Comparison of ENCODE assay signal across 20 mouse cellular contexts in the genomic region with DNA sequence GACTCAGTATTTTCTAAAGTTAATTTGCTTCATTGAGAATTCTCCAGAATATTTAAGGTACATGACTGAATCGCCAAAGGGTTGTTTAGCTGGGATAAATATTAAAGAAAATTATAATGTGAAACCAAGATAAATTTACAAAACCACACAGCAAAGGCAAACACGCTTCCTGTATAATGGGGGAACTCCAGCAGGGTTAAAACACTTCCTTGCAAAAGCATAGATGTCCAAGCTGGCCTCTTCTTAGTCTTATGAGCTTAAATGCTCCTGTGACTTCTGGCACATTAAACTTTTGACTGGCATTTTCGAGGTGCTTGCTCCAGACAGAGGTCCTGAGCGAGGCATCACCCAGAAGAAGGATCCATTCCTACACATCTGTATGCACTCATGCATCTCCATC.
DNase-seq lines count a peak whose midpoint lies in the region; ATAC-seq and TF ChIP-seq lines count a peak whose summit lies in the region.
"Had no signal": no experiment of that assay in that cellular context is flagged by ENCODE, and none has a peak within 500 bp of the region (broad histone marks: within the 10 kb centered on the region; RNA-seq: fewer than 3 reads in every experiment).

No protein-coding gene starts in this region.

- WGBS in forebrain, embryonic 12.5 days, result 73% methylated on average over 4 of the region's 4 CpGs
- WGBS in forebrain, postnatal 0 days, result 71% methylated on average over 4 of the region's 4 CpGs
- whole genome bisulfite sequencing in forebrain, embryonic 14.5 days, result 75% methylated on average over 4 of the region's 4 CpGs

- no peaks in the 10 kb centered on the region for H3K9me3 ChIP-seq in forebrain, embryonic 12.5 days
- H3K9me3 ChIP-seq in forebrain, postnatal 0 days (ENCODE audit: low read length), result no peaks in the 10 kb centered on the region
- H3K9me3 ChIP-seq in forebrain, embryonic 14.5 days (replicated peaks; ENCODE audit: control insufficient read depth, low read length), result no peaks in the 10 kb centered on the region
- H3K9me3 ChIP-seq: heart, embryonic 12.5 days had no signal

- no peak for TF ChIP-seq CTCF in forebrain, postnatal 0 days (IDR thresholded peaks at IDR 0.05; ENCODE audit: low read depth)

- peak overlapping the region; percentile 66; the same call in 1 of the 2 replicates for H3K27ac ChIP-seq in forebrain, embryonic 12.5 days
- no peak overlapping the region for H3K27ac ChIP-seq in forebrain, postnatal 0 days (ENCODE audit: low read depth, low read length)
- H3K27ac ChIP-seq in forebrain, embryonic 14.5 days (ENCODE audit: low read depth, low read length), result peak overlapping the region; percentile 65
- H3K27ac ChIP-seq: gastrocnemius, adult 2 months had no signal

- H3K4me3 ChIP-seq in forebrain, embryonic 12.5 days (replicated peaks), result no peak overlapping the region
- H3K4me3 ChIP-seq in forebrain, postnatal 0 days (ENCODE audit: low read depth, low read length), result no peak overlapping the region
- H3K4me3 ChIP-seq in forebrain, embryonic 14.5 days (ENCODE audit: low read depth, low read length), result no peak overlapping the region
- H3K4me3 ChIP-seq: gastrocnemius, adult 2 months; heart, embryonic 12.5 days had no signal

- peaks cover 4% of the 10 kb centered on the region; the same call in 1 of the 2 replicates for H3K36me3 ChIP-seq in forebrain, embryonic 12.5 days (replicated peaks)
- H3K36me3 ChIP-seq in forebrain, postnatal 0 days (ENCODE audit: insufficient read depth), result no peaks in the 10 kb centered on the region; the same call in 1 of the 2 replicates
- H3K36me3 ChIP-seq in forebrain, embryonic 14.5 days (ENCODE audit: control insufficient read depth, insufficient read depth, low read length), result no peaks in the 10 kb centered on the region

- ATAC-seq in forebrain, embryonic 12.5 days (ENCODE audit: low FRiP score), result no peak
- no peak for ATAC-seq in forebrain, postnatal 0 days
- ATAC-seq in CD4-positive, CD25-positive, alpha-beta regulatory T cell, adult 4 months, result peak; percentile 61
- ATAC-seq in forebrain, embryonic 14.5 days, result no peak
- ATAC-seq in inflammation-experienced regulatory T-cells, adult 6 months, result peak; percentile 43
- ATAC-seq: hindbrain, embryonic 16.5 days; Patski had no signal

- H3K9ac ChIP-seq in forebrain, embryonic 12.5 days, result no peak overlapping the region
- H3K9ac ChIP-seq in forebrain, postnatal 0 days, result no peak overlapping the region
- no peak overlapping the region for H3K9ac ChIP-seq in forebrain, embryonic 14.5 days (ENCODE audit: low read length)
- H3K9ac ChIP-seq: heart, embryonic 12.5 days had no signal

- H3K4me2 ChIP-seq in forebrain, embryonic 12.5 days, result no peak overlapping the region
- H3K4me2 ChIP-seq in forebrain, postnatal 0 days (ENCODE audit: low read depth), result no peak overlapping the region
- H3K4me2 ChIP-seq in forebrain, embryonic 14.5 days (ENCODE audit: low read length), result no peak overlapping the region
- H3K4me2 ChIP-seq: heart, embryonic 12.5 days had no signal

- H3K4me1 ChIP-seq in forebrain, embryonic 12.5 days, result peaks cover 26% of the 10 kb centered on the region
- peaks cover 14% of the 10 kb centered on the region for H3K4me1 ChIP-seq in forebrain, postnatal 0 days (ENCODE audit: insufficient read depth)
- peaks cover 30% of the 10 kb centered on the region for H3K4me1 ChIP-seq in forebrain, embryonic 14.5 days (ENCODE audit: control insufficient read depth, insufficient read depth, low read length)
- H3K4me1 ChIP-seq: heart, embryonic 12.5 days had no signal

- no peak for DNase-seq in forebrain, postnatal 0 days
- no peak for DNase-seq in forebrain, embryonic 14.5 days (ENCODE audit: low spot score)
- no peak for DNase-seq in spleen, postnatal 36 days (ENCODE audit: low spot score in 2 of 2)
- no peak for DNase-seq in kidney, adult 18-20 months
- DNase-seq: adrenal gland, adult 2 months; adrenal gland, postnatal 25 days; cerebellum, adult 18-20 months; cerebellum, adult 9-11 months; cerebellum, postnatal 36 days; gastrocnemius, adult 2 months; gastrocnemius, postnatal 25 days; heart, postnatal 36 days; kidney, adult 11 months had no signal

- H3K27me3 ChIP-seq in forebrain, embryonic 12.5 days, result no peaks in the 10 kb centered on the region
- H3K27me3 ChIP-seq in forebrain, postnatal 0 days (ENCODE audit: insufficient read depth, low read length), result no peaks in the 10 kb centered on the region
- no peaks in the 10 kb centered on the region for H3K27me3 ChIP-seq in forebrain, embryonic 14.5 days (replicated peaks; ENCODE audit: control insufficient read depth, insufficient read depth, low read length)
- H3K27me3 ChIP-seq: CH12.LX; heart, embryonic 12.5 days; Patski had no signal

Comparison
In these comparisons a context has a peak if more than half of its experiments do, and no peak if none do; other contexts are left out.
1. ATAC-seq: peak in CD4-positive, CD25-positive, alpha-beta regulatory T cell, adult 4 months (single experiment) and inflammation-experienced regulatory T-cells, adult 6 months (single experiment); none in forebrain, embryonic 12.5 days (single experiment), forebrain, postnatal 0 days (single experiment) and forebrain, embryonic 14.5 days (single experiment).